Mouse (Mus musculus) heart, adult 2 months (tissue): ENCODE data around the gene Cntnap1.

Experiments used
- CTCF ChIP-seq: fragments of 200-600 bp; IDR thresholded peaks from 2 replicates; pipeline ENCODE4 v1.8.1; 2022; ENCODE audit warnings: antibody characterized with exemption, mild to moderate bottlenecking, moderate library complexity
- POLR2A ChIP-seq: fragments of 200-500 bp; IDR thresholded peaks from 2 replicates; pipeline ENCODE4 v1.6.1; 2011; ENCODE audit warnings: mild to moderate bottlenecking, low read depth, low read length, control low read depth; ENCODE audit not compliant: insufficient read depth

- TF ChIP-seq CTCF (no peak), POLR2A (no peak)
These were observed 33.3 kb upstream of the Cntnap1 start for GRCm38 (mm10) chr11:101137000-101137399.
